Mouse (Mus musculus) CH12.LX (cell line): ENCODE measurements around the gene Golm1. TPM values are rescaled to one million over a fixed set of nuclear protein-coding genes. Genes with fewer than 3 reads are reported as not detected.

Source experiments
- DNase-seq: peaks from one replicate; pipeline ENCODE4 v3.0.0-alpha.2; 2013; ENCODE audit errors: extremely low read depth
- H3K27ac ChIP-seq: 2 replicates; pipeline ENCODE4 v1.5.1; 2012; ENCODE audit warnings: low read depth, mild to moderate bottlenecking, control low read depth, moderate library complexity; ENCODE audit not compliant: insufficient read depth
- H3K27me3 ChIP-seq: replicated peaks from 2 replicates; pipeline ENCODE3; 2012; ENCODE audit warnings: inconsistent platforms
- H3K36me3 ChIP-seq, 2 experiments: replicated peaks in 1 of 2; 2 replicates each; pipeline versions ENCODE3 to v1.6.1; 2012; ENCODE audit warnings: inconsistent platforms in 1 of 2, low read length in 1 of 2, mild to moderate bottlenecking in 1 of 2, mixed read lengths in 1 of 2, moderate library complexity in 1 of 2; ENCODE audit not compliant: control insufficient read depth in 1 of 2, insufficient read depth in 1 of 2
- H3K4me1 ChIP-seq, 2 experiments: 2 replicates each; pipeline ENCODE4 v1.6.1; 2012; ENCODE audit warnings: inconsistent platforms in 1 of 2, moderate library complexity in 1 of 2; ENCODE audit not compliant: insufficient read depth in 2 of 2, control insufficient read depth in 1 of 2
- H3K4me2 ChIP-seq: 2 replicates; pipeline ENCODE4 v1.6.1; 2012; ENCODE audit warnings: low read depth, mild to moderate bottlenecking, control low read depth; ENCODE audit not compliant: poor library complexity, insufficient read depth, severe bottlenecking
- H3K4me3 ChIP-seq, 3 experiments: fragments of 150-350 bp in 1 of 3; sonication (generic) in 1 of 3; replicated peaks in 1 of 3; 2 replicates each; pipeline versions ENCODE3 to v1.5.1; 2011 to 2012; ENCODE audit warnings: low read depth in 2 of 3, low read length in 2 of 3, mild to moderate bottlenecking in 2 of 3, moderate library complexity in 2 of 3, control low read depth in 1 of 3, improper control_type of control experiment in 1 of 3, inconsistent platforms in 1 of 3, mixed read lengths in 1 of 3; ENCODE audit not compliant: poor library complexity in 1 of 3
- H3K79me2 ChIP-seq: replicated peaks from 2 replicates; pipeline ENCODE4 v1.6.1; 2012; ENCODE audit warnings: mild to moderate bottlenecking, moderate library complexity; ENCODE audit not compliant: control insufficient read depth, poor library complexity, insufficient read depth, severe bottlenecking; ENCODE audit errors: extremely low read depth
- H3K9ac ChIP-seq: 2 replicates; pipeline ENCODE4 v1.6.1; 2012; ENCODE audit warnings: low read depth, mild to moderate bottlenecking, control low read depth, moderate library complexity; ENCODE audit not compliant: insufficient read depth
- H3K9me3 ChIP-seq: replicated peaks from 2 replicates; pipeline ENCODE3; 2012; ENCODE audit warnings: low read length, inconsistent platforms, mixed read lengths
- BHLHE40 ChIP-seq: IDR thresholded peaks from 2 replicates; pipeline ENCODE4 v1.6.1; 2011; ENCODE audit warnings: mild to moderate bottlenecking, low read depth, low read length, improper control_type of control experiment
- CHD2 ChIP-seq: IDR thresholded peaks from 2 replicates; pipeline ENCODE4 v1.6.1; 2011; ENCODE audit warnings: low read length, improper control_type of control experiment
- CTCF ChIP-seq, 2 experiments: IDR thresholded peaks in 1 of 2; conservative IDR thresholded peaks in 1 of 2; 2 replicates each; pipeline ENCODE4 v1.5.1; 2011 to 2012; ENCODE audit warnings: low read depth in 2 of 2, low read length in 2 of 2, improper control_type of control experiment in 1 of 2, inconsistent platforms in 1 of 2, mild to moderate bottlenecking in 1 of 2, moderate library complexity in 1 of 2
- E2F4 ChIP-seq: IDR thresholded peaks from 2 replicates; pipeline ENCODE4 v1.6.1; 2011; ENCODE audit warnings: low read depth, low read length, improper control_type of control experiment; ENCODE audit not compliant: insufficient replicate concordance
- ELF1 ChIP-seq: IDR thresholded peaks from 2 replicates; pipeline ENCODE4 v1.6.1; 2014; ENCODE audit warnings: low read depth, mild to moderate bottlenecking, inconsistent platforms, low read length, improper control_type of control experiment
- ETS1 ChIP-seq: conservative IDR thresholded peaks from 2 replicates; pipeline ENCODE4 v1.6.1; 2012; ENCODE audit warnings: low read depth, mild to moderate bottlenecking, inconsistent platforms, low read length, improper control_type of control experiment, moderate library complexity
- GABPA ChIP-seq: IDR thresholded peaks from 2 replicates; pipeline ENCODE4 v1.6.1; 2012; ENCODE audit warnings: low read depth, low read length, improper control_type of control experiment, inconsistent platforms; ENCODE audit not compliant: insufficient replicate concordance
- JUN ChIP-seq: IDR thresholded peaks from 2 replicates; pipeline ENCODE4 v1.6.1; 2011; ENCODE audit warnings: low read depth, mild to moderate bottlenecking, low read length, improper control_type of control experiment, moderate library complexity; ENCODE audit not compliant: insufficient read depth
- JUND ChIP-seq: conservative IDR thresholded peaks from 2 replicates; pipeline ENCODE4 v1.6.1; 2011; ENCODE audit warnings: low read depth, low read length, improper control_type of control experiment
- MAFK ChIP-seq: IDR thresholded peaks from 2 replicates; pipeline ENCODE4 v1.6.1; 2011; ENCODE audit warnings: low read length, improper control_type of control experiment; ENCODE audit not compliant: insufficient replicate concordance
- MAX ChIP-seq: IDR thresholded peaks from 2 replicates; pipeline ENCODE4 v1.6.1; 2011; ENCODE audit warnings: low read length, improper control_type of control experiment
- MXI1 ChIP-seq: IDR thresholded peaks from 2 replicates; pipeline ENCODE4 v1.6.1; 2011; ENCODE audit warnings: mild to moderate bottlenecking, low read depth, low read length, improper control_type of control experiment
- PAX5 ChIP-seq: IDR thresholded peaks from 2 replicates; pipeline ENCODE4 v1.6.1; 2012; ENCODE audit warnings: low read length, inconsistent platforms, mixed read lengths
- POLR2AphosphoS2 ChIP-seq: IDR thresholded peaks from 2 replicates; pipeline ENCODE4 v1.6.1; 2011; ENCODE audit warnings: low read depth, low read length, improper control_type of control experiment
- RCOR1 ChIP-seq: conservative IDR thresholded peaks from 2 replicates; pipeline ENCODE4 v1.6.1; 2012; ENCODE audit warnings: low read depth, mild to moderate bottlenecking, inconsistent platforms, low read length, improper control_type of control experiment
- SIN3A ChIP-seq: IDR thresholded peaks from 2 replicates; pipeline ENCODE4 v1.6.1; 2012; ENCODE audit warnings: low read length, improper control_type of control experiment, inconsistent platforms
- TBP ChIP-seq: conservative IDR thresholded peaks from 2 replicates; pipeline ENCODE4 v1.6.1; 2011; ENCODE audit warnings: low read depth, low read length, improper control_type of control experiment
- UBTF ChIP-seq: IDR thresholded peaks from 2 replicates; pipeline ENCODE4 v1.6.1; 2012; ENCODE audit warnings: low read depth, mild to moderate bottlenecking, inconsistent platforms, low read length, improper control_type of control experiment, moderate library complexity
- ZNF384 ChIP-seq: IDR thresholded peaks from 2 replicates; pipeline ENCODE4 v1.6.1; 2012; ENCODE audit warnings: low read depth, low read length, improper control_type of control experiment, inconsistent platforms
- dilution Hi-C: fragments of 300-500 bp; cut with MboI; formaldehyde crosslinking; loops from 2 replicates; pipeline ENCODE4 v1.14.3; 2020; ENCODE audit warnings: low sequenced_read_pairs; ENCODE audit not compliant: extremely low pct_unique_long_range_greater_than_20kb, extremely low pct_ligation_motif_present
- in situ Hi-C: fragments of 300-500 bp; cut with MboI; formaldehyde crosslinking; loops from 3 replicates; pipeline ENCODE4 v1.14.3; 2019; ENCODE audit warnings: low sequenced_read_pairs, low pct_ligation_motif_present, low pct_unique_long_range_greater_than_20kb, mixed read lengths
- polyA plus RNA-seq: library from polyadenylated mRNA; unstranded; fragments of >175 nt; gene quantifications from 2 replicates; pipeline ENCODE4 v1.2.1, GENCODE M21; 2012; ENCODE audit warnings: low read depth; ENCODE audit not compliant: insufficient read length
- total RNA-seq, 2 experiments: library from RNA; depleted of rRNA; stranded (reverse); fragments of 300-350 nt in 1 of 2; fragments of >200 nt in 1 of 2; gene quantifications; 2 replicates each; pipeline ENCODE4 v1.2.3; 2012 to 2014

Gene Golm1
- total and polyA plus RNA-seq, 3 experiments, result 14.3 to 18.9 (median 17.4) TPM

- TF ChIP-seq JUN (peak; percentile 82), GABPA (no peak), JUND (peak; percentile 66), E2F4 (no peak), TBP (0 out of 2 replicates have a peak, but pooled peaks have one; percentile 46), ELF1 (peak; percentile 38; the same call in 1 of the 2 replicates), CHD2 (0 out of 2 replicates have a peak, but pooled peaks have one; percentile 30), ETS1 (peak; percentile 74), UBTF (no peak), MXI1 (no peak), CTCF (conservative IDR thresholded peaks at IDR 0.05 in 1 of 2, IDR thresholded peaks at IDR 0.05 in 1 of 2; ENCODE audit: low read depth in 2 of 2, low read length in 2 of 2) (no peak), SIN3A (peak; percentile 74), POLR2AphosphoS2 (no peak)
These were observed 53.7 kb downstream of the Golm1 start (continued) for GRCm38 (mm10) chr13:59621643-59622489.

DNA sequence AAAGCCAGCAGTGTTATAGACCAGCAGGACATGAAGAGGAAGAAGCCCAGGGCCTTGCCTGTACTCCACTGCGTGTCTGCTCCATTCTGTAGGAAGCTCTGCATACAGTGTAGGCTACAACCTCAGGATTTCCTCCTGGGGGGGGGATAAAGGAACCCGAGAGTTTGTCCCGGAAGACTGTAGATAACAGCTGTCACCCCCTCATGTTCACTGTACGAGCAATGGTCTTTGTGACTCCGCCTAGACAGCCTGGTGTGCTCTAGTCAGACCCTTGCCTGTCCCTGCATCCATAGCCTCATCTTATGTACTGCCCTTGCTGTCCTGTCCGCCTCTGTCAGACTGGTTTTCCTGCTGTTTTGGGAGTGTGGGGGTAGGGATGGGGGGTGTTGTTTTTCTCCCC, 57.1 kb downstream of the Golm1 start:
- TF ChIP-seq PAX5 (no peak), RCOR1 (no peak), JUND (no peak), JUN (no peak), BHLHE40 (no peak), TBP (no peak), MAX (no peak), MAFK (no peak), POLR2AphosphoS2 (no peak), SIN3A (no peak), ZNF384 (no peak)
- TF ChIP-seq, all 38 proteins: peak for 0
- DNase-seq, result no peak
- H3K4me1 ChIP-seq, result peaks cover 12 to 31% of the 10 kb centered on the region in 2 experiments
- H3K9ac ChIP-seq, result no peak overlapping the region
- H3K4me2 ChIP-seq, result no peak overlapping the region
- no peak overlapping the region for H3K4me3 ChIP-seq
- in situ Hi-C loops (no loop called here), dilution Hi-C loops (no loop called here)
- H3K9me3 ChIP-seq, result no peaks in the 10 kb centered on the region
- H3K36me3 ChIP-seq, result peaks cover 33 to 59% of the 10 kb centered on the region in 2 experiments
- H3K27me3 ChIP-seq, result no peaks in the 10 kb centered on the region
- peaks cover 2% of the 10 kb centered on the region; the same call in 1 of the 2 replicates for H3K79me2 ChIP-seq
- no peak overlapping the region for H3K27ac ChIP-seq
